Mouse (Mus musculus) liver, embryonic 14.5 days (tissue): ENCODE measurements at regions not wholly inside any gene's neighbourhood (a gene's known extent, or its start where the extent isn't known, plus 50 kb on each side); places are given as distances from the start of the nearest gene placed in this dataset.

ENCODE experiments used
- ATAC-seq: fragments of 200-750 bp; cut with Nextera tagmentation; 2 replicates; pipeline ENCODE4 v1.8.0; 2017; ENCODE audit warnings: moderate number of reproducible peaks, mild to moderate bottlenecking, moderate library complexity; ENCODE audit not compliant: insufficient read depth
- DNase-seq, 3 experiments: peaks; one replicate each; pipeline ENCODE4 v3.0.0-alpha.2; 2012 to 2013; ENCODE audit warnings: low read depth in 3 of 3, low spot score in 3 of 3
- H3K27ac ChIP-seq: fragments of 300-500 bp; sonication (generic); 2 replicates; pipeline ENCODE4 v1.5.1; 2014; ENCODE audit warnings: moderate library complexity, mild to moderate bottlenecking, control low read depth, inconsistent platforms
- H3K27me3 ChIP-seq: fragments of 300-500 bp; sonication (generic); 2 replicates; pipeline ENCODE4 v1.6.1; 2014; ENCODE audit warnings: mild to moderate bottlenecking, low read length, moderate library complexity; ENCODE audit not compliant: control insufficient read depth, insufficient read depth
- H3K36me3 ChIP-seq: fragments of 300-500 bp; sonication (generic); replicated peaks from 2 replicates; pipeline ENCODE4 v1.6.1; 2014; ENCODE audit warnings: low read depth; ENCODE audit not compliant: control insufficient read depth, insufficient read depth
- H3K4me1 ChIP-seq, 2 experiments: fragments of 200-500 bp in 1 of 2; fragments of 300-500 bp in 1 of 2; sonication (generic) in 1 of 2; replicated peaks; 2 replicates each; pipeline ENCODE4 v1.6.1; 2012 to 2014; ENCODE audit warnings: antibody characterized with exemption in 1 of 2, inconsistent platforms in 1 of 2, low read length in 1 of 2; ENCODE audit not compliant: control insufficient read depth in 2 of 2, insufficient read depth in 2 of 2
- H3K4me2 ChIP-seq: fragments of 300-500 bp; sonication (generic); 2 replicates; pipeline ENCODE4 v1.6.1; 2014; ENCODE audit warnings: low read depth, mild to moderate bottlenecking, control low read depth, moderate library complexity
- H3K4me3 ChIP-seq, 2 experiments: fragments of 200-500 bp in 1 of 2; fragments of 300-500 bp in 1 of 2; sonication (generic) in 1 of 2; 2 replicates each; pipeline ENCODE4 v1.5.1; 2012 to 2014; ENCODE audit warnings: low read depth in 2 of 2, low read length in 2 of 2, mild to moderate bottlenecking in 2 of 2, control low read depth in 1 of 2, inconsistent platforms in 1 of 2, moderate library complexity in 1 of 2; ENCODE audit not compliant: insufficient read depth in 1 of 2
- H3K9ac ChIP-seq: fragments of 300-500 bp; sonication (generic); replicated peaks from 2 replicates; pipeline ENCODE4 v1.6.1; 2014; ENCODE audit warnings: mild to moderate bottlenecking, control low read depth, moderate library complexity
- H3K9me3 ChIP-seq: fragments of 300-500 bp; sonication (generic); 2 replicates; pipeline ENCODE4 v1.6.1; 2016; ENCODE audit warnings: low read length, mixed read lengths; ENCODE audit not compliant: control insufficient read depth
- CTCF ChIP-seq: IDR thresholded peaks from 2 replicates; pipeline ENCODE4 v1.5.1; 2016; ENCODE audit warnings: antibody characterized with exemption, low read depth, control low read depth
- EP300 ChIP-seq: IDR thresholded peaks from 2 replicates; pipeline ENCODE4 v1.6.1; 2016; ENCODE audit warnings: antibody characterized with exemption, low read depth
- WGBS: fragments of 180-500 bp; shearing (Covaris S2); extraction: QIAGEN DNeasy Blood & Tissue Kit; methylation state at CpG from one replicate; pipeline ENCODE4 v1.1.7; 2014; ENCODE audit not compliant: insufficient replicate concordance; 5-methylcytosine and 5-hydroxymethylcytosine counted together

DNA sequence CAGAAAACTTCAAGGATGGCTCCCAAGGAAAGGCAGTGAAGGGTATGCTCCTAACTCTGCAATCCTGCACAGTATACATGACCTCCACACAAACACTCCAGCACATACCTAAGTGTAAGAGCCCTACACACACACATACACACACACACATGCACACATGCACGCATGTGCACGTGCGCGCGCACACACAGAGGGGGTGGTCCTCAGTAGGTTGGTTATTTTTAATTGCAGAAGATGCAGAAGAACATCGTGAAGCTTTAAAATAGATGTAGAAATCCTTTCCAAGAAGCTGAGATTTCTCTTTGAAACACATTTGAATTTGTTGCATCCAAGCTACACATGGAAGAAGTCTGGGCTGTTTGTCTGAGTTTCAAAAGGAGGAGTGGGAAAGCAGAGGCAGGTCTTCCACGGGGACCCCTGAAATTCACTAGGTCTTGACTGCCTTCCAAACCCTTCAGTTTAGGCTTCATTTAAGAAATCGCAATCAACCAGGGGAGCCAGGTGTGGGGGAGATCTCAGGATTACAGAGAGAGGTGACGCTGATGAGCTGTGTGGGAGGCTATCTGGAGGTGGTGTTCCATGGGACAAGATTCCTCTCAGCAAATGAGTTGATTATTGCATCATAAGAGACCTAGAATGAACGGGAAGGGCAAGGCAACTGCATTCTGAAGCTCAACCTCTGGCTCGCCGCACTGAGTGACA, 427.4 kb downstream of the Gm9195 start:
- 68% methylated on average over 12 of the region's 12 CpGs for WGBS
- ATAC-seq (no peak), DNase-seq (no peak)
- Histone ChIP-seq H3K4me1 (no peaks in the 10 kb centered on the region), H3K4me2 (no peak overlapping the region), H3K9ac (no peak overlapping the region), H3K27ac (no peak overlapping the region), H3K9me3 (no peaks in the 10 kb centered on the region), H3K4me3 (no peak overlapping the region), H3K27me3 (no peaks in the 10 kb centered on the region), H3K36me3 (no peaks in the 10 kb centered on the region)
- no peak for TF ChIP-seq EP300
- no peak for TF ChIP-seq CTCF

DNA sequence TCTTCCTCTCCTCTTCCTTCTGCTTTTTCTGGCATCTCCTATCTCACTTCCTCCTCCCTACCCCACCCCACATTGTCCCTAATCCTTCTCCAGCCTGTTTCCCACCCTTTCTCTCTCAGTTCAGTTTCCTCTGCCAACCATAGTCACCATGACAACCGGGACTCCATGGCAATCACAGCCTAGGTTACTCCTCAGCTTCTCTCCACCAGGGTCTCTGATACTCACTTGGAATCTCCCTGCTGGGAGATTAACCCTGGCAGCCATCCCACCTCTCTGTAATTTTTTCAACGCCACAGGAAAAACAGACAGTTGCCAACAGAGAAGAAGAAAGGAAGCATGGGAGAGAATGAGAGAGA, 448.8 kb downstream of the Gm9195 start:
- Histone ChIP-seq H3K36me3 (no peaks in the 10 kb centered on the region), H3K4me1 (no peaks in the 10 kb centered on the region), H3K4me2 (no peak overlapping the region), H3K9me3 (no peaks in the 10 kb centered on the region), H3K9ac (no peak overlapping the region), H3K27me3 (no peaks in the 10 kb centered on the region), H3K4me3 (no peak overlapping the region), H3K27ac (no peak overlapping the region)
- no peak for ATAC-seq
- WGBS, result 36% methylated on average over 2 of the region's 2 CpGs
- no peak for TF ChIP-seq EP300
- TF ChIP-seq CTCF, result no peak
- no peak for DNase-seq

DNA sequence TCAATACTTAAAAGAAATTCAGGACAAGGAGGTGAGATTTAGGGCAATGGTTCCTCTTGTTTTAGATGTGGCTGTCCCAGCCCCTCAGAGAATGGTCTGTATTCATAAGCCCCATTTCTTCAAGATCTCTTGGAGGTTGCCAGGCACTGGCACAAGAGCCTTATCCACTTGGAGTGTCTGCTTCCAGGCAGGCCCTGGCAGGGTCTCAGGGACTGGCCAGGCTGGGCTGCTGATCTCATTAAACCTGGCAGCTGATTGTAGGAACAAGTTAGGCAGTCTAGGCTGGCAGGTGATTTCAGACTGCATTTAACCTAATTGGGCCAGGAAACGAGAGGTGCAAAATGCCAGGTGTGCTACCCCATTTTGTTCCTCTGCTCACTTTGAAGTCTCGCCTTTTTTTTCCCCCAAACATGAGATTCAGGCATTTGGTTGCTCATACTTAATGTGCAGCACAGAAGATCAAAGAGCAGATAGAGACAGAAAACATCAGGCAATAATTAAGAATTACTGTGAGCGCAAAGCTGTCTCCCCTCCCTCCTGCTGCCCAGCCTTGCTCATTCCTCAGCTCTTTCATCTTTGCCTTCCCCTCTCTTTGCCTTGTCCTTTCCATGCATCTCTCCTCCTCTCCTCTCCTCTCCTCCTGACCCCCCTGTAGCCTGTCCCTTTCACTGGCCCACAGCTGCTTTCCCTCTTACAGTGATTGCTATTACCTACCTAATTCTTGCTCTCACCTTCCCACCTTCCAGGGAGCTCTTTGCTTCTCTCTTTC, 449.3 kb downstream of the Gm9195 start:
- ATAC-seq (no peak), DNase-seq (no peak)
- Histone ChIP-seq H3K9ac (no peak overlapping the region), H3K36me3 (no peaks in the 10 kb centered on the region), H3K27ac (no peak overlapping the region), H3K27me3 (no peaks in the 10 kb centered on the region), H3K4me2 (no peak overlapping the region), H3K4me1 (no peaks in the 10 kb centered on the region), H3K9me3 (no peaks in the 10 kb centered on the region), H3K4me3 (no peak overlapping the region)
- no peak for TF ChIP-seq CTCF
- no peak for TF ChIP-seq EP300
- 57% methylated on average over 3 of the region's 3 CpGs for WGBS

GRCm38 (mm10) chr14:72030396-72030795, 461.2 kb downstream of the Gm9195 start:
- Histone ChIP-seq H3K4me1 (no peaks in the 10 kb centered on the region), H3K27ac (no peak overlapping the region), H3K4me3 (no peak overlapping the region), H3K9ac (no peak overlapping the region), H3K36me3 (no peaks in the 10 kb centered on the region), H3K4me2 (no peak overlapping the region), H3K27me3 (no peaks in the 10 kb centered on the region), H3K9me3 (no peaks in the 10 kb centered on the region)
- 60% methylated on average over 3 of the region's 3 CpGs for WGBS
- DNase-seq, result no peak
- no peak for ATAC-seq
- TF ChIP-seq CTCF (no peak), EP300 (no peak)

- Histone ChIP-seq H3K4me3 (no peak overlapping the region), H3K27ac (no peak overlapping the region), H3K4me2 (no peak overlapping the region), H3K27me3 (no peaks in the 10 kb centered on the region), H3K9me3 (no peaks in the 10 kb centered on the region), H3K4me1 (no peaks in the 10 kb centered on the region), H3K9ac (no peak overlapping the region), H3K36me3 (no peaks in the 10 kb centered on the region)
- no peak for DNase-seq
- 59% methylated on average over 8 of the region's 8 CpGs for WGBS
- TF ChIP-seq CTCF, result no peak
- TF ChIP-seq EP300, result no peak
- ATAC-seq, result no peak
These were observed 464.1 kb downstream of the Gm9195 start for GRCm38 (mm10) chr14:72027362-72028020.
